Mouse (Mus musculus) adrenal gland, postnatal 4 days (tissue): Measurements from ENCODE around the gene Zc3h18. TPM values are rescaled to one million over a fixed set of nuclear protein-coding genes. Genes with fewer than 3 reads are reported as not detected.

Experiments used
- DNase-seq, 2 experiments: peaks; one replicate each; pipeline ENCODE4 v3.0.0; 2021 to 2022; ENCODE audit warnings: low spot score in 2 of 2, mixed read lengths in 2 of 2
- total RNA-seq, 2 experiments: library from RNA; stranded (reverse); gene quantifications; 2 replicates each; pipeline ENCODE4 v1.2.3; 2021

Zc3h18 gene
- total RNA-seq, 2 experiments from 2014 or later = 48.9 to 52.0 TPM

GRCm38 (mm10) chr8:122389357-122389756, 12.9 kb downstream of the Zc3h18 start:
- no peak for DNase-seq

GRCm38 (mm10) chr8:122390758-122391157, 14.3 kb downstream of the Zc3h18 start:
- no peak for DNase-seq

- DNase-seq = no peak
These were observed 17.3 kb downstream of the Zc3h18 start for GRCm38 (mm10) chr8:122393717-122394116.

GRCm38 (mm10) chr8:122395291-122395690, 18.9 kb downstream of the Zc3h18 start:
- no peak for DNase-seq

GRCm38 (mm10) chr8:122398186-122398585, 21.8 kb downstream of the Zc3h18 start:
- no peak for DNase-seq

GRCm38 (mm10) chr8:122405146-122405805, 28.9 kb downstream of the Zc3h18 start:
- DNase-seq = no peak

GRCm38 (mm10) chr8:122407678-122408077, 31.3 kb downstream of the Zc3h18 start:
- DNase-seq = no peak

- no peak for DNase-seq
These were observed 37.9 kb downstream of the Zc3h18 start for GRCm38 (mm10) chr8:122414311-122414710.

- DNase-seq = no peak
These were observed 39.1 kb downstream of the Zc3h18 start for GRCm38 (mm10) chr8:122415554-122415953.

GRCm38 (mm10) chr8:122419881-122420555, 43.6 kb downstream of the Zc3h18 start:
- DNase-seq = no peak

GRCm38 (mm10) chr8:122421376-122422070, 45.1 kb downstream of the Zc3h18 start, which contains the start of gene Il17c:
Gene Il17c (plus strand): TSS chr8:122422020.
- DNase-seq = no peak

GRCm38 (mm10) chr8:122423217-122423616, 46.8 kb downstream of the Zc3h18 start:
- no peak for DNase-seq

- no peak for DNase-seq
These were observed 47.2 kb downstream of the Zc3h18 start for GRCm38 (mm10) chr8:122423659-122424058.

- no peak for DNase-seq
These were observed 49.7 kb downstream of the Zc3h18 start for GRCm38 (mm10) chr8:122426145-122426544.

- DNase-seq = no peak
These were observed 51.2 kb downstream of the Zc3h18 start for GRCm38 (mm10) chr8:122427607-122428006.

GRCm38 (mm10) chr8:122428163-122428562, 51.8 kb downstream of the Zc3h18 start:
- no peak for DNase-seq

- no peak for DNase-seq
These were observed 53.7 kb downstream of the Zc3h18 start for GRCm38 (mm10) chr8:122430058-122430636.

- no peak for DNase-seq
These were observed 54.2 kb downstream of the Zc3h18 start for GRCm38 (mm10) chr8:122430646-122431045.

- DNase-seq = no peak
These were observed 55.5 kb downstream of the Zc3h18 start for GRCm38 (mm10) chr8:122431694-122432442.

GRCm38 (mm10) chr8:122432443-122433268, 56.2 kb downstream of the Zc3h18 start, which contains the start of gene Cyba:
Gene Cyba (minus strand): TSS chr8:122432930.
- peak in 1 of 2 experiments; percentile 43 for DNase-seq
